Mouse (Mus musculus) midbrain, embryonic 10.5 days (tissue): ENCODE data around the gene Serac1. TPM values are rescaled to one million over a fixed set of nuclear protein-coding genes. Genes with fewer than 3 reads are reported as not detected.
A peak's percentile ranks its signal among the peaks of the same experiment; 100 is the strongest.
"Not testable (repeated sequence)": the region's sequence is repeated elsewhere in the genome, so short reads cannot be mapped to it uniquely, and the experiment has no call there.

ENCODE experiments used
- DNase-seq: peaks from one replicate; pipeline ENCODE4 v3.0.0-alpha.2; 2017; ENCODE audit warnings: low spot score
- H3K27ac ChIP-seq: fragments of 300-500 bp; sonication (generic); replicated peaks from 2 replicates; pipeline ENCODE4 v1.5.1; 2016; ENCODE audit warnings: mild to moderate bottlenecking
- H3K27me3 ChIP-seq: fragments of 300-500 bp; sonication (generic); 2 replicates; pipeline ENCODE4 v1.6.1; 2016; ENCODE audit warnings: low read depth, mild to moderate bottlenecking; ENCODE audit not compliant: poor library complexity, severe bottlenecking
- H3K36me3 ChIP-seq: fragments of 300-500 bp; sonication (generic); 2 replicates; pipeline ENCODE4 v1.6.1; 2016; ENCODE audit warnings: mild to moderate bottlenecking, moderate library complexity
- H3K4me1 ChIP-seq: fragments of 300-500 bp; sonication (generic); 2 replicates; pipeline ENCODE4 v1.6.1; 2016
- H3K4me3 ChIP-seq: fragments of 300-500 bp; sonication (generic); 2 replicates; pipeline ENCODE4 v1.5.1; 2016; ENCODE audit warnings: mild to moderate bottlenecking, moderate library complexity
- H3K9me3 ChIP-seq: fragments of 300-500 bp; sonication (generic); replicated peaks from 2 replicates; pipeline ENCODE4 v1.6.1; 2016; ENCODE audit warnings: mild to moderate bottlenecking
- WGBS: fragments of 180-500 bp; shearing (Covaris S2); methylation state at CpG from one replicate; pipeline ENCODE4 v1.1.7; 2016; 5-methylcytosine and 5-hydroxymethylcytosine counted together
- polyA plus RNA-seq: library from polyadenylated mRNA; unstranded; fragments of >200 nt; fragmentation: Nextera tagmentation; extraction: Ambion mirVana; gene quantifications from 2 replicates; pipeline ENCODE4 v1.2.1, GENCODE M21; 2016

Gene Serac1
- polyA plus RNA-seq, 1 experiment from 2014 or later = 7.0 TPM

DNA sequence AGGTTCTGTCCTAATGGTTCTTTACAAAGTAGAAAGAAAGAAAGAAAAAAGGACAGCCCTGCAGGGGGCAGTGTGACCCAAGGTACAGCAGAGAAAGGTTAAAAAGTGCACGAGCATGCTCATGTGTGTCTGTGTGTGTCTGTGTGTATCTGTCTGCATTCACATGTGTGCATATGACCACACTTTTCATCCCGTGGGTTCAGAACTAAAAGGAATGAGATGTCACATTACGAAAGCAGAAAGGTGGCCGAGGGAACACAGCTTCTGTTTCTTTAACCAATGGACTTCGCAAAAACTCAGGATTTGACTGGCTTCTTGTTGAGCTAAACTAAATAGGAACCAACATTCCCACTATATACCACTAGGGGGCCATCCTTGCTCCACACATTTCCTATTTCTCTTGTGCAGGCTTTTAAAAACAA lies 24.6 kb downstream of the Serac1 start:
- peak; percentile 50 for DNase-seq
- Histone ChIP-seq H3K36me3 (peaks cover 15% of the 10 kb centered on the region), H3K4me1 (peaks cover 5% of the 10 kb centered on the region), H3K27me3 (no peaks in the 10 kb centered on the region), H3K27ac (no peak overlapping the region), H3K4me3 (no peak overlapping the region), H3K9me3 (no peaks in the 10 kb centered on the region)
- WGBS = 22% methylated on average over 5 of the region's 5 CpGs

GRCm38 (mm10) chr17:6052801-6053200 lies 26.7 kb downstream of the Serac1 start:
- Histone ChIP-seq H3K36me3 (peaks cover 20% of the 10 kb centered on the region), H3K27me3 (no peaks in the 10 kb centered on the region), H3K4me3 (no peak overlapping the region), H3K4me1 (peaks cover 5% of the 10 kb centered on the region), H3K27ac (no peak overlapping the region), H3K9me3 (no peaks in the 10 kb centered on the region)
- WGBS = 51% methylated on average over 4 of the region's 4 CpGs
- DNase-seq = no peak

DNA sequence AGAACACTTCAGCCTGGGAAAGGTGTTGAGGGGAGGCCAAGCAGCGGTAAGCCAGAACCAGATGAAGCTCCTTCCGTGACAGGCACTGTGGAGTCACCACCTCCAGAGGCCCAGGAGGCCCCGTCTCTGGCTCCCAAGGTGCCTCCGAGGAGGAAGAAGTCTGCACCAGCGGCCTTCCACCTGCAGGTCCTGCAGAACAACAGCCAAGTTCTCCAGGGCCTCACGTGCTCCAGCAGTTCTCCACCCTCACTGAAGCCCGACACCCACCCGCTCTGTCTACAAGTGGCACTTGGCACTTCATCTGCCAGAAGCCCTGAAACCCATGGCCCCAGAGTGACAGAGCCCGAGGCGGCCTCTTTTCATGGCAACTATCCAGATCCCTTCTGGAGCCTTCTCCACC lies 42.0 kb downstream of the Serac1 start:
- H3K27ac ChIP-seq = no peak overlapping the region
- peaks cover 9% of the 10 kb centered on the region; the same call in 1 of the 2 replicates for H3K36me3 ChIP-seq
- H3K27me3 ChIP-seq = no peaks in the 10 kb centered on the region
- H3K9me3 ChIP-seq = no peaks in the 10 kb centered on the region
- no peak for DNase-seq
- no peak overlapping the region for H3K4me3 ChIP-seq
- 89% methylated on average over 10 of the region's 10 CpGs for WGBS
- H3K4me1 ChIP-seq = 0 out of 2 replicates have a peak, but pooled peaks cover 4% of the 10 kb centered on the region

- WGBS = 90% methylated on average over 11 of the region's 11 CpGs
- 0 out of 2 replicates have a peak, but pooled peaks cover 4% of the 10 kb centered on the region for H3K4me1 ChIP-seq
- no peaks in the 10 kb centered on the region for H3K27me3 ChIP-seq
- peaks cover 2% of the 10 kb centered on the region; the same call in 1 of the 2 replicates for H3K36me3 ChIP-seq
- H3K4me3 ChIP-seq = no peak overlapping the region
- no peaks in the 10 kb centered on the region for H3K9me3 ChIP-seq
- no peak for DNase-seq
- H3K27ac ChIP-seq = no peak overlapping the region
Measured at GRCm38 (mm10) chr17:6036872-6037271, 42.7 kb downstream of the Serac1 start.

GRCm38 (mm10) chr17:6036458-6036857 lies 43.1 kb downstream of the Serac1 start:
- Histone ChIP-seq H3K27me3 (no peaks in the 10 kb centered on the region), H3K36me3 (no peaks in the 10 kb centered on the region), H3K4me1 (0 out of 2 replicates have a peak, but pooled peaks cover 4% of the 10 kb centered on the region), H3K4me3 (no peak overlapping the region), H3K27ac (no peak overlapping the region), H3K9me3 (no peaks in the 10 kb centered on the region)
- no peak for DNase-seq
- 86% methylated on average over 8 of the region's 8 CpGs for WGBS

GRCm38 (mm10) chr17:6035661-6036060 lies 43.9 kb downstream of the Serac1 start:
- Histone ChIP-seq H3K4me1 (0 out of 2 replicates have a peak, but pooled peaks cover 4% of the 10 kb centered on the region), H3K27me3 (no peaks in the 10 kb centered on the region), H3K4me3 (no peak overlapping the region), H3K36me3 (no peaks in the 10 kb centered on the region), H3K27ac (no peak overlapping the region), H3K9me3 (no peaks in the 10 kb centered on the region)
- WGBS = 36% methylated on average over 8 of the region's 8 CpGs
- no peak for DNase-seq

- H3K27me3 ChIP-seq = no peaks in the 10 kb centered on the region
- H3K4me1 ChIP-seq = peaks cover 4% of the 10 kb centered on the region; the same call in 1 of the 2 replicates
- H3K9me3 ChIP-seq = no peaks in the 10 kb centered on the region
- no peaks in the 10 kb centered on the region for H3K36me3 ChIP-seq
- 92% methylated on average over 7 of the region's 7 CpGs for WGBS
- no peak overlapping the region for H3K27ac ChIP-seq
- no peak overlapping the region for H3K4me3 ChIP-seq
- DNase-seq = no peak
Measured at GRCm38 (mm10) chr17:6025831-6026230, 53.7 kb downstream of the Serac1 start.

GRCm38 (mm10) chr17:6021374-6021789 lies 58.2 kb downstream of the Serac1 start:
- not testable (repeated sequence) for H3K36me3 ChIP-seq, DNase-seq, H3K9me3 ChIP-seq, H3K4me1 ChIP-seq, H3K27me3 ChIP-seq
- 67% methylated on average over 5 of the region's 5 CpGs for WGBS
- peak overlapping the region; percentile 29; the same call in 1 of the 2 replicates for H3K4me3 ChIP-seq
- H3K27ac ChIP-seq = 0 out of 2 replicates have a peak overlapping the region, but pooled peaks have one; percentile 38

DNA sequence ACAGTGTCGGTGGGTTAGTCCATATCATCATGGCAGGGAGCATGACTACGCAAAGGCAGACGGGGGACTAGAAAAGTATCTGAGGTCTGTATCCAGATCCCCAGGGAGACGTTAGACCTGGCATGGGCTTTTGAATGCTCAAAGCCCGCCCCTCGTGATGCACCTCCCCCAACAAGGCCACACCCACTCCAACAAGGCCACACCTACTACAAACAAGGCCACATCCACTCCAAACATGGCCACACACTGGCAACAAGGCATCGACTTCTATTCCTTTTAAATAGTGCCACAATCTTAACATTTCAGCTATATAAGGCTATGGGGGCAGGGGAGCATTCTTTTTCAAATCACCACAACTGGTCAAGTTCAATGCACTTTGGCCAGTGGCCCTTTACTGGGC lies 58.9 kb downstream of the Serac1 start:
- no peaks in the 10 kb centered on the region for H3K27me3 ChIP-seq
- H3K27ac ChIP-seq = no peak overlapping the region
- H3K36me3 ChIP-seq = no peaks in the 10 kb centered on the region
- H3K4me3 ChIP-seq = no peak overlapping the region
- no peak for DNase-seq
- 64% methylated on average over 7 of the region's 7 CpGs for WGBS
- no peaks in the 10 kb centered on the region for H3K9me3 ChIP-seq
- H3K4me1 ChIP-seq = peaks cover 9% of the 10 kb centered on the region; the same call in 1 of the 2 replicates

DNA sequence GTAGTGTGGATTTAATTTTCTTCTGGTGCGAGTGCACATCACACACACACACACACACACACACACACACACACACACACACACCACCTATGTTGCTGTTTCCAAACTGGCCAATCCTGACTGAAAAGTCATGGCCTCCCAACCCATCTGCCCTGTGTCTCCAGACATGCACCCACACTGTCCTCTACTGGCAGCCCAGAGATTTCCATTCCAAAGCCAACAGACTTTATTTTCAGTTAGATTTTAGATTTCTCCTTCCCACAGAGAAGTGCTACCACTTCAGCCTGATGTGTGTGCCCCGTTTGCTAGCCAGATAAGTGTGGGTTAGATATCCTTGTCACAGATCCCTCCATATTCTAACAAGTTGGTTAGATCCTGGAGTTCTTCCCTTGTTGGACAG lies 59.8 kb downstream of the Serac1 start:
- DNase-seq = no peak
- Histone ChIP-seq H3K4me3 (no peak overlapping the region), H3K27me3 (no peaks in the 10 kb centered on the region), H3K36me3 (no peaks in the 10 kb centered on the region), H3K4me1 (peaks cover 9% of the 10 kb centered on the region; the same call in 1 of the 2 replicates), H3K9me3 (no peaks in the 10 kb centered on the region), H3K27ac (no peak overlapping the region)
- 67% methylated on average over 2 of the region's 2 CpGs for whole genome bisulfite sequencing

DNA sequence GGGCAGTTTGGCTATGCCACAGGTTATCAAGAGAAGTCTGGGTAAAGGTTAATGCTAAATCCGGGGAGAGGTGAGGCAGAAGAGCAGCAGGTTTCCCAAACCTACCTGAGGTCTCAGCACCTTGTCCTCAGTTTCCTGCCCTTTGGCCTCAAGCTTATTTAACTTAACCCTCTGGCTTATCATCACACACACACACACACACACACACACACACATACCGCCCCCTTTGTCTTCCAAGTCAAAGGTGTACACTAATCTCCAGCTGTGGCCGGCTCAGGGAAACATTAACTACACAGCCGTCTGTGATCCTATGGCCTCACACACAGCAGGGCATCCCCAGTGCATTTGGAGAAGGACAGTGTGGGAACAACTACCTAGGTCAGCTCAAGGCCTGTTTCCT lies 61.2 kb downstream of the Serac1 start:
- H3K9me3 ChIP-seq = no peaks in the 10 kb centered on the region
- DNase-seq = no peak
- peaks cover 9% of the 10 kb centered on the region; the same call in 1 of the 2 replicates for H3K4me1 ChIP-seq
- H3K27ac ChIP-seq = no peak overlapping the region
- H3K4me3 ChIP-seq = no peak overlapping the region
- no peaks in the 10 kb centered on the region for H3K27me3 ChIP-seq
- 84% methylated on average over 4 of the region's 4 CpGs for WGBS
- no peaks in the 10 kb centered on the region for H3K36me3 ChIP-seq

GRCm38 (mm10) chr17:6017268-6017667 lies 62.3 kb downstream of the Serac1 start:
- H3K4me1 ChIP-seq = peaks cover 9% of the 10 kb centered on the region; the same call in 1 of the 2 replicates
- 72% methylated on average over 12 of the region's 12 CpGs for WGBS
- no peak for DNase-seq
- H3K9me3 ChIP-seq = no peaks in the 10 kb centered on the region
- no peak overlapping the region for H3K27ac ChIP-seq
- no peaks in the 10 kb centered on the region for H3K27me3 ChIP-seq
- H3K4me3 ChIP-seq = no peak overlapping the region
- no peaks in the 10 kb centered on the region for H3K36me3 ChIP-seq

DNA sequence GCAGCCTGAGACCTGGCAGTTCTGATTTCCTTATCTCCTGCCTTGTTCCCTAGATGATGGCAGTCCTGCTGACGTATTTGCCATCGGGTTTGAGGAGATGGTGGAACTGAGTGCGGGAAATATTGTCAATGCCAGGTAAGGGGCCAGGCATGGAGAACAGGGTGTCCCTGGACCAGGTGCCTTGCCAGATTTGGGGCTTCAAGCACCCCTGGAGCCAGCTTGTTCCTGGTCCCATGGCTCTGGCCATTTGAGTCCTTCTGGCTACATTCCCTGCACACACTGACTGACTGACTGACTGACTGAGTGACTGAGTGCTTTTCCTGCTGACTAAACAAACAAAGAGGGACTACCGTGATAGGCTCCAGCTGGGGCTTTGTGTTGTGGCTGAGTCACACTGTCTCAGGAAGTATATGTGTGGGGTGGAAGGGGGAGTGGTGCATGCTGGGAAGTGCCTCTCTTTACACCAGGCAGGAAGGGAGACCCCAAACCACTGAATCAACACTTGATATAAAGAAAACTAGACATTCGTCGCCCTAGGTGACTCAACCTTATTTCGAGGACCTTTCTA lies 63.2 kb downstream of the Serac1 start:
- Histone ChIP-seq H3K27me3 (no peaks in the 10 kb centered on the region), H3K36me3 (no peaks in the 10 kb centered on the region), H3K4me1 (peaks cover 8% of the 10 kb centered on the region; the same call in 1 of the 2 replicates), H3K9me3 (no peaks in the 10 kb centered on the region), H3K4me3 (no peak overlapping the region), H3K27ac (no peak overlapping the region)
- WGBS = 80% methylated on average over 7 of the region's 7 CpGs
- no peak for DNase-seq
